Mouse (Mus musculus) small intestine, adult 2 months (tissue): Measurements from ENCODE around the gene Fxyd1.

Experiments
- CTCF ChIP-seq: fragments of 200-500 bp; IDR thresholded peaks from 2 replicates; pipeline ENCODE4 v1.5.1; 2012; ENCODE audit warnings: low read depth, mild to moderate bottlenecking, control low read depth, inconsistent platforms, low read length, moderate library complexity, mixed read lengths; ENCODE audit not compliant: insufficient replicate concordance, insufficient read length; ENCODE audit errors: extremely low read depth
- POLR2A ChIP-seq: fragments of 200-500 bp; IDR thresholded peaks from 2 replicates; pipeline ENCODE4 v1.6.1; 2012; ENCODE audit warnings: low read depth, mild to moderate bottlenecking, control low read depth, inconsistent platforms, low read length, moderate library complexity

DNA sequence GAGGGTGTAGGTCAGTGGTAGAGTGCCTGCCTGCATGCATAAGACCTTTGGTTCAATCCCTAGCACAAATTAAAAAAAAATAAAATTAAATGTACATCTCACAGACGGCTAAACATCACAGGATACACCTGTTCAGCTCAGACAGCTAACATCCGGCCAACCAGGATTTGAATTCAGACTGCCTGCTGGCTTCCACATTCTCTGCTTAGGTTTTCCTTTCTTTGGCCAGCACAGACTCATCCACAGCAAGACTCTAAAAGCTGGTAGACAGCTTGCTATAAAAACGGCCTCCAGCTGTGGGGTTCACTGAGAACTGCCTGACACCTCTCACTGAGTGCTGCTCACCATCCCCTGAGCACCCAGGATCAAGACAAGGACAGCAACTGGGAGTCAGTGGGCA lies 49.2 kb upstream of the Fxyd1 start:
- TF ChIP-seq CTCF, result no peak
- no peak for TF ChIP-seq POLR2A
